Mouse (Mus musculus): ENCODE measurements at regions not wholly inside any gene's neighbourhood (a gene's known extent, or its start where the extent isn't known, plus 50 kb on each side); places are given as distances from the start of the nearest gene placed in this dataset.

GRCm38 (mm10) chr5:101218082-101218481, 372.6 kb downstream of the Gpat3 start:
- no peak for DNase-seq (ENCODE audit: low read depth, low spot score)
- H3K9me3 ChIP-seq (replicated peaks; ENCODE audit: insufficient read depth, low read length), result no peaks in the 10 kb centered on the region
- no peak overlapping the region for H3K4me3 ChIP-seq (ENCODE audit: control insufficient read depth in 1 of 2, insufficient read depth in 1 of 2, low read depth in 2 of 2, low read length in 2 of 2)
- TF ChIP-seq TAL1 (IDR thresholded peaks at IDR 0.05; ENCODE audit: low read length), result no peak
- TF ChIP-seq SIN3A (IDR thresholded peaks at IDR 0.05; ENCODE audit: low read length), result no peak
- TF ChIP-seq MXI1 (IDR thresholded peaks at IDR 0.05; ENCODE audit: low read depth, low read length), result no peak
- TF ChIP-seq ZKSCAN1 (IDR thresholded peaks at IDR 0.05; ENCODE audit: low read depth, low read length), result no peak
- no peak for TF ChIP-seq E2F4 (IDR thresholded peaks at IDR 0.05; ENCODE audit: borderline replicate concordance, low read depth, low read length)
- TF ChIP-seq RAD21 (IDR thresholded peaks at IDR 0.05; ENCODE audit: low read depth, low read length), result no peak
- no peak for TF ChIP-seq MEF2A (IDR thresholded peaks at IDR 0.05; ENCODE audit: extremely low read depth, insufficient replicate concordance, low read depth, low read length, poor library complexity, severe bottlenecking)
- TF ChIP-seq TBP (IDR thresholded peaks at IDR 0.05; ENCODE audit: low read depth, low read length), result no peak
- TF ChIP-seq SMC3 (IDR thresholded peaks at IDR 0.05; ENCODE audit: low read depth, low read length), result no peak
- no peak for TF ChIP-seq EP300 (IDR thresholded peaks at IDR 0.05; ENCODE audit: low read depth in 1 of 2, low read length in 2 of 2)
- TF ChIP-seq USF2 (IDR thresholded peaks at IDR 0.05; ENCODE audit: borderline replicate concordance in 1 of 2, insufficient read depth in 1 of 2, low read depth in 1 of 2, low read length in 2 of 2), result no peak
- no peak for TF ChIP-seq UBTF (IDR thresholded peaks at IDR 0.05; ENCODE audit: borderline replicate concordance, insufficient read depth, low read depth, low read length)
- TF ChIP-seq NRF1 (IDR thresholded peaks at IDR 0.05; ENCODE audit: insufficient read depth, low read depth, low read length, poor library complexity, severe bottlenecking), result no peak
- no peak overlapping the region for H3K9ac ChIP-seq (ENCODE audit: control insufficient read depth, low read depth, low read length, poor library complexity, severe bottlenecking)
- H3K27me3 ChIP-seq (ENCODE audit: control insufficient read depth in 1 of 2, insufficient read depth in 2 of 2, low read length in 2 of 2), result no peaks in the 10 kb centered on the region
- no peaks in the 10 kb centered on the region for H3K4me1 ChIP-seq (ENCODE audit: control insufficient read depth in 1 of 2, insufficient read depth in 2 of 2, low read length in 2 of 2)
- no peaks in the 10 kb centered on the region for H3K36me3 ChIP-seq (ENCODE audit: control insufficient read depth in 1 of 2, insufficient read depth in 2 of 2, low read length in 2 of 2)
- H3K27ac ChIP-seq (ENCODE audit: control insufficient read depth, low read depth, low read length), result no peak overlapping the region
- H3K79me2 ChIP-seq (ENCODE audit: control insufficient read depth, insufficient read depth, low read length, poor library complexity), result no peaks in the 10 kb centered on the region

- Histone ChIP-seq H3K27me3 (ENCODE audit: control insufficient read depth in 1 of 2, insufficient read depth in 2 of 2, low read length in 2 of 2) (no peaks in the 10 kb centered on the region), H3K4me1 (ENCODE audit: control insufficient read depth in 1 of 2, insufficient read depth in 2 of 2, low read length in 2 of 2) (no peaks in the 10 kb centered on the region), H3K4me3 (ENCODE audit: control insufficient read depth in 1 of 2, insufficient read depth in 1 of 2, low read depth in 2 of 2, low read length in 2 of 2) (no peak overlapping the region), H3K9me3 (replicated peaks; ENCODE audit: insufficient read depth, low read length) (no peaks in the 10 kb centered on the region), H3K9ac (ENCODE audit: control insufficient read depth, low read depth, low read length, poor library complexity, severe bottlenecking) (no peak overlapping the region), H3K79me2 (ENCODE audit: control insufficient read depth, insufficient read depth, low read length, poor library complexity) (no peaks in the 10 kb centered on the region), H3K27ac (ENCODE audit: control insufficient read depth, low read depth, low read length) (no peak overlapping the region), H3K36me3 (ENCODE audit: control insufficient read depth in 1 of 2, insufficient read depth in 2 of 2, low read length in 2 of 2) (no peaks in the 10 kb centered on the region)
- TF ChIP-seq ETS1 (IDR thresholded peaks at IDR 0.05; ENCODE audit: low read depth, low read length), result no peak
- TF ChIP-seq MYC (IDR thresholded peaks at IDR 0.05; ENCODE audit: low read depth, low read length), result no peak
- TF ChIP-seq ZNF384 (IDR thresholded peaks at IDR 0.05; ENCODE audit: low read depth, low read length), result no peak
- no peak for DNase-seq (ENCODE audit: low read depth, low spot score)
Observed at GRCm38 (mm10) chr5:101216837-101217571, 371.5 kb downstream of the Gpat3 start.
